Mouse (Mus musculus): ENCODE results near the gene Dhodh. TPM values are rescaled to one million over a fixed set of nuclear protein-coding genes. Genes with fewer than 3 reads are reported as not detected.
A peak's percentile ranks its signal among the peaks of the same experiment; 100 is the strongest.

Gene Dhodh
- total and polyA plus RNA-seq, 3 experiments: 13.4 to 16.8 (median 13.8) TPM

GRCm38 (mm10) chr8:109584830-109585229 lies 23.6 kb downstream of the Dhodh start:
- H3K36me3 ChIP-seq (ENCODE audit: control insufficient read depth, insufficient read depth, low read length): no peaks in the 10 kb centered on the region
- no peaks in the 10 kb centered on the region for H3K4me1 ChIP-seq (ENCODE audit: control insufficient read depth, insufficient read depth, low read length)
- intact Hi-C loops (cut with DNase I): no loop called here
- H3K79me2 ChIP-seq (replicated peaks; ENCODE audit: control insufficient read depth, insufficient read depth, low read length): no peaks in the 10 kb centered on the region
- H3K27ac ChIP-seq: no peak overlapping the region
- WGBS: 87% methylated on average over 3 of the region's 3 CpGs
- no peak overlapping the region for H3K4me3 ChIP-seq
- no peak for TF ChIP-seq POLR2A (IDR thresholded peaks at IDR 0.05; ENCODE audit: insufficient read depth, low read depth, low read length)
- TF ChIP-seq EP300 (IDR thresholded peaks at IDR 0.05; ENCODE audit: insufficient read depth, low read depth, low read length): no peak
- no peak for TF ChIP-seq CTCF (IDR thresholded peaks at IDR 0.05)
- no peak for DNase-seq
- no peak overlapping the region for H3K9ac ChIP-seq (ENCODE audit: low read depth, low read length)
- H3K27me3 ChIP-seq (ENCODE audit: control insufficient read depth, insufficient read depth, low read length): no peaks in the 10 kb centered on the region

- DNase-seq: no peak
- TF ChIP-seq CTCF (IDR thresholded peaks at IDR 0.05) (no peak), POLR2A (IDR thresholded peaks at IDR 0.05; ENCODE audit: insufficient read depth, low read depth, low read length) (no peak), EP300 (IDR thresholded peaks at IDR 0.05; ENCODE audit: insufficient read depth, low read depth, low read length) (no peak)
- Histone ChIP-seq H3K4me1 (ENCODE audit: control insufficient read depth, insufficient read depth, low read length) (no peaks in the 10 kb centered on the region), H3K4me3 (no peak overlapping the region), H3K79me2 (replicated peaks; ENCODE audit: control insufficient read depth, insufficient read depth, low read length) (no peaks in the 10 kb centered on the region), H3K27me3 (ENCODE audit: control insufficient read depth, insufficient read depth, low read length) (no peaks in the 10 kb centered on the region), H3K36me3 (ENCODE audit: control insufficient read depth, insufficient read depth, low read length) (no peaks in the 10 kb centered on the region), H3K9ac (ENCODE audit: low read depth, low read length) (no peak overlapping the region), H3K27ac (no peak overlapping the region)
- intact Hi-C loops (cut with DNase I): no loop called here
- 78% methylated on average over 4 of the region's 4 CpGs for WGBS
Measured at GRCm38 (mm10) chr8:109584293-109584692, 24.2 kb downstream of the Dhodh start.

GRCm38 (mm10) chr8:109578900-109579301 lies 29.6 kb downstream of the Dhodh start, which contains the start of gene Hp:
Hp (minus strand) TSS chr8:109579172.
- Histone ChIP-seq H3K27ac (no peak within 1 kb of the TSS), H3K79me2 (replicated peaks; ENCODE audit: control insufficient read depth, insufficient read depth, low read length) (no peaks in the 10 kb centered on the region), H3K4me3 (no peak within 1 kb of the TSS), H3K27me3 (ENCODE audit: control insufficient read depth, insufficient read depth, low read length) (no peaks in the 10 kb centered on the region), H3K36me3 (ENCODE audit: control insufficient read depth, insufficient read depth, low read length) (no peaks in the 10 kb centered on the region), H3K9ac (ENCODE audit: low read depth, low read length) (no peak within 1 kb of the TSS), H3K4me1 (ENCODE audit: control insufficient read depth, insufficient read depth, low read length) (no peaks in the 10 kb centered on the region)
- DNase-seq: no peak
- no peak for TF ChIP-seq POLR2A (IDR thresholded peaks at IDR 0.05; ENCODE audit: insufficient read depth, low read depth, low read length)
- no peak for TF ChIP-seq CTCF (IDR thresholded peaks at IDR 0.05)
- no peak for TF ChIP-seq EP300 (IDR thresholded peaks at IDR 0.05; ENCODE audit: insufficient read depth, low read depth, low read length)
- intact Hi-C loops (cut with DNase I): no loop called here
- WGBS: 65% methylated on average over 8 of the region's 8 CpGs

GRCm38 (mm10) chr8:109576311-109576710 lies 32.2 kb downstream of the Dhodh start:
- no peaks in the 10 kb centered on the region for H3K79me2 ChIP-seq (replicated peaks; ENCODE audit: control insufficient read depth, insufficient read depth, low read length)
- H3K27ac ChIP-seq: no peak overlapping the region
- H3K27me3 ChIP-seq (ENCODE audit: control insufficient read depth, insufficient read depth, low read length): no peaks in the 10 kb centered on the region
- no peaks in the 10 kb centered on the region for H3K4me1 ChIP-seq (ENCODE audit: control insufficient read depth, insufficient read depth, low read length)
- no peak overlapping the region for H3K9ac ChIP-seq (ENCODE audit: low read depth, low read length)
- 64% methylated on average over 4 of the region's 4 CpGs for WGBS
- H3K4me3 ChIP-seq: no peak overlapping the region
- TF ChIP-seq CTCF (IDR thresholded peaks at IDR 0.05): no peak
- TF ChIP-seq POLR2A (IDR thresholded peaks at IDR 0.05; ENCODE audit: insufficient read depth, low read depth, low read length): no peak
- TF ChIP-seq EP300 (IDR thresholded peaks at IDR 0.05; ENCODE audit: insufficient read depth, low read depth, low read length): no peak
- DNase-seq: no peak
- H3K36me3 ChIP-seq (ENCODE audit: control insufficient read depth, insufficient read depth, low read length): no peaks in the 10 kb centered on the region
- intact Hi-C loops (cut with DNase I): no loop called here

GRCm38 (mm10) chr8:109571139-109571538 lies 37.3 kb downstream of the Dhodh start:
- intact Hi-C loops (cut with DNase I): no loop called here
- no peaks in the 10 kb centered on the region for H3K4me1 ChIP-seq (ENCODE audit: control insufficient read depth, insufficient read depth, low read length)
- TF ChIP-seq EP300 (IDR thresholded peaks at IDR 0.05; ENCODE audit: insufficient read depth, low read depth, low read length) (no peak), POLR2A (IDR thresholded peaks at IDR 0.05; ENCODE audit: insufficient read depth, low read depth, low read length) (no peak), CTCF (IDR thresholded peaks at IDR 0.05) (no peak)
- H3K9ac ChIP-seq (ENCODE audit: low read depth, low read length): no peak overlapping the region
- DNase-seq: no peak
- no peak overlapping the region for H3K4me3 ChIP-seq
- H3K79me2 ChIP-seq (replicated peaks; ENCODE audit: control insufficient read depth, insufficient read depth, low read length): no peaks in the 10 kb centered on the region
- H3K27me3 ChIP-seq (ENCODE audit: control insufficient read depth, insufficient read depth, low read length): no peaks in the 10 kb centered on the region
- H3K36me3 ChIP-seq (ENCODE audit: control insufficient read depth, insufficient read depth, low read length): no peaks in the 10 kb centered on the region
- no peak overlapping the region for H3K27ac ChIP-seq
- WGBS: 88% methylated on average over 12 of the region's 12 CpGs

- no peaks in the 10 kb centered on the region; the same call in 1 of the 2 replicates for H3K36me3 ChIP-seq (ENCODE audit: control insufficient read depth, insufficient read depth, low read length)
- no peaks in the 10 kb centered on the region for H3K27me3 ChIP-seq (ENCODE audit: control insufficient read depth, insufficient read depth, low read length)
- no peaks in the 10 kb centered on the region for H3K79me2 ChIP-seq (replicated peaks; ENCODE audit: control insufficient read depth, insufficient read depth, low read length)
- peak; percentile 97 to 99 for DNase-seq
- H3K4me1 ChIP-seq (ENCODE audit: control insufficient read depth, insufficient read depth, low read length): no peaks in the 10 kb centered on the region
- WGBS: under 1% methylated on average over 52 of the region's 52 CpGs
- intact Hi-C loops (cut with DNase I): loop anchor here (1.0 to 10.0 kb wide), 4 partner anchors 43 to 1981 kb away; partner anchors contain the start of genes Ap1g1, Dhodh, Phlpp2 and Psmd7
- peak within 1 kb of the TSS; percentile 81 for H3K9ac ChIP-seq (ENCODE audit: low read depth, low read length)
- peak within 1 kb of the TSS; percentile 84 for H3K4me3 ChIP-seq
- TF ChIP-seq CTCF (IDR thresholded peaks at IDR 0.05) (no peak), EP300 (IDR thresholded peaks at IDR 0.05; ENCODE audit: insufficient read depth, low read depth, low read length) (peak; percentile 88)
- peak within 1 kb of the TSS; percentile 92 for H3K27ac ChIP-seq
Measured at GRCm38 (mm10) chr8:109565498-109566333, 42.8 kb downstream of the Dhodh start, which contains the start of the genes Dhx38 and Txnl4b. Dhx38 (minus strand) TSS chr8:109565861. Txnl4b (plus strand) TSS chr8:109565892.
